Comparison of ENCODE assay signal across 1 mouse cellular context in the genomic region with DNA sequence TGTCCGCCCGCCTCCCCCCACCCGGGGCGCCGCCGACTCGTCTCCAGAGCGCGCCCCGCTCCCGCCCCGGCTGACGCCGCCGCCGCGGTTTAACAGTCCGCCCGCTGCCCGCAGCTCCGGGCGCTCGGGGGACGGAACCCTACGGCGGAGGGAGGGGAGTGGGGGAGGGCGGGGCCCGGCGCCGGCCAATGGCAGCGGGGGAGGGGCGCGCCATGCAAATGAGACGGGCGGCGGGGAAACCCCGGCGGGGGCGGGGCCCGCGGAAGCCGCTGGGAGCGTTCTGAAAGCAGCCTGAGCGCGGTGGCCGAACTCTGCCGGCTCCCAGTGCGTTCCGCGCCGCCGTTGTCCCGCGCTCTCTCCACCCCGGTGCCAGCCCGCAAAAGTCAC.
TF ChIP-seq lines count a peak whose summit lies in the region.

TSS of gene Kansl1l (minus strand) at position 110 of the 387 bp plus-strand sequence.

TF ChIP-seq in MEL, 35 proteins besides CTCF, POLR2A, EP300 and RAD21 (continued from another document):
- TF ChIP-seq POLR2AphosphoS2 (IDR thresholded peaks at IDR 0.05; ENCODE audit: low read length), result no peak
- TF ChIP-seq ZMIZ1 (IDR thresholded peaks at IDR 0.05; ENCODE audit: low read depth, low read length), result 0 out of 2 replicates have a peak, but pooled peaks have one; percentile 75
- no peak for TF ChIP-seq E2F4 (IDR thresholded peaks at IDR 0.05; ENCODE audit: borderline replicate concordance, low read depth, low read length)
- TF ChIP-seq USF1 (IDR thresholded peaks at IDR 0.05; ENCODE audit: low read depth, low read length), result no peak
- peak; percentile 72 for TF ChIP-seq MXI1 (IDR thresholded peaks at IDR 0.05; ENCODE audit: low read depth, low read length)
- TF ChIP-seq USF2 (IDR thresholded peaks at IDR 0.05; ENCODE audit: borderline replicate concordance in 1 of 2, insufficient read depth in 1 of 2, low read depth in 1 of 2, low read length in 2 of 2), result no peak
- peak; percentile 65 for TF ChIP-seq NELFE (IDR thresholded peaks at IDR 0.05; ENCODE audit: low read depth, low read length)
- no peak for TF ChIP-seq TAL1 (IDR thresholded peaks at IDR 0.05; ENCODE audit: low read length)
